Mouse (Mus musculus) embryo, embryonic 9.5 days (tissue): ENCODE measurements around the gene Tnrc18.

ENCODE experiments used
- DNase-seq: peaks from one replicate; pipeline ENCODE4 v3.0.0-alpha.2; 2017; ENCODE audit errors: extremely low spot score

Tnrc18 gene

DNA sequence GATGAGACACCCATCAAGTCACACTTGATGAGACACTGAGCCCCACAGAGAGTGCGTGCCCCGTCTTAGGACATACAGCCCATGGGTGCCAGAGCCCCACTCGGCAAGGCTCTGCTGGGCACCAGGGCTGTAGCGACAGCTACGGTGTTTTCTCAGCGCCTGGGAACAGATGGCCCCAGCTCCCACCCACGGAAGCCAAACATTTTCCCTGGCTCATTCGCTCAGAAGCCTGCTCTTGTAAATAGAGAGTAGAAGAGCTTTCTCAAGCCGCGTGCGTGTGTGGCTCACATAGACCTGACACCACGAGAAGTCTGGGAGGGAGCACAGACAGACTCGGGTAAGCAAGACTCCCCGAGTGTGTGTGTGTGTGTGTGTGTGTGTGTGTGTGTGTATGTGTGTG is 125.2 kb downstream of the Tnrc18 start, which contains the start of gene Slc29a4:
Gene Slc29a4, plus strand, starts transcription at position 265 of the 400 bp plus-strand sequence.
- DNase-seq: no peak

- no peak for DNase-seq
Measured at GRCm38 (mm10) chr5:142690343-142690742, 127.1 kb downstream of the Tnrc18 start.

DNA sequence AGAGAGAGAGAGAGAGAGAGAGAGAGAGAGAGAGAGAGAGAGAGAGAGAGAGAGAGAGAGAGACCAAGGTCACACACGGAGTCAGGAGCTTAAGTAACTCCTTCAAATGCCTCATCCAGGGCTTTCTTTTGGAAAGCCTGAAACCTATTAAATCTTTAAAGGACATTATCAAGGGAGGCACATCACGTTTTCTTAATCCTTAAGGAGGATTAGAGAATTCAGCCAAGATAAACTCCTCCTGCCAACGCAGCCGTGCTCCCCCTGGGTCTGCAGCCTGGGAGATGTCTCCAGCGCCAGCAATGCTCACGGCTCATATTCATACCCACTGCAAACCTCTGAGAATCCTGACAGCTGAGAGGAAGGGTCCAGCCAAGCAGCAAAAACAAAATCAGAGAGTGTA is 128.6 kb downstream of the Tnrc18 start:
- no peak for DNase-seq

- DNase-seq: no peak
Measured at GRCm38 (mm10) chr5:142682529-142682928, 134.9 kb downstream of the Tnrc18 start.

DNA sequence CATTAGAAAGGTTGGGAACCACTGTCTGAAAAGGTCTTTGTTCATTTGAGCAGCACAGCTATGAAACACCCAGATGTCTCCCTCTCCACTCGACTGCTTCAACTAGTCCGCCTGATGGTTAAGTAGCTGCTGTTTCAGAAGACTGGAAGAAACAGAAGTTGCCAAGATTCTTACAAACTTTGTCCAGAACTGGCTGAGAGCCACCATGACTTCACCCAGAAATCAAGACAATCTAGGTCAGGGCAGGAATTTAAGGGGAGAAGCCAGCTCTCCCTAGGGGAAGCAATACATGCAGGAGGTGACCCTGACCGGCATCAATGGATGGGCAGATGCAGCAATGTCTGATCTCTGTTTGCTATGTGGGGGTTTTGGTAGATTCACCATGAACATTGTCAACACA is 135.6 kb downstream of the Tnrc18 start:
- DNase-seq: no peak

GRCm38 (mm10) chr5:142679065-142679464 is 138.4 kb downstream of the Tnrc18 start:
- no peak for DNase-seq

DNA sequence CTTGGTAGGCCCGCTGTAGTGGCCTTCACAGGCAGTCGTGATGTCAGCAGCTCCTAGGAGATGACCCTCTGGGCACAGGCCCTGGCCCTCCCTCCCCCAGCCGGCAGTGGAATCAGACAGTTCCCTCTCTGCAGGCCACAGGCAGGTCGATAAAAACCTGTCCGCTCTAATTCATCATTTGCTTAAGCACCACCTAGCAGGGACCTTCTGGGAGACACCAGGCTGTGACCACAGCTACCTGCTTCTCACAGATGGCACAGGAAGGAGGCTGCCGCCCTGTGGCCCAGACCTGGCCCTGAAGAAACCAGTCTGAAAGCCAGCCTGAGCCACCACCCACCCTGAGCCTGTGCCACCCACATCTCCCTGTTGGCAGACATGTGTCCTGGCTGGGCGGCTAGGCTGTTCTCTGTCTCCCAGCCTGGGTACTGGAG is 139.3 kb downstream of the Tnrc18 start:
- DNase-seq: no peak
